Mouse (Mus musculus): ENCODE results near the gene Dync1i1. TPM values are rescaled to one million over a fixed set of nuclear protein-coding genes. Genes with fewer than 3 reads are reported as not detected.

Gene Dync1i1
- total and polyA plus RNA-seq, 2 experiments from 2014 or later = 62.1 to 64.7 TPM

DNA sequence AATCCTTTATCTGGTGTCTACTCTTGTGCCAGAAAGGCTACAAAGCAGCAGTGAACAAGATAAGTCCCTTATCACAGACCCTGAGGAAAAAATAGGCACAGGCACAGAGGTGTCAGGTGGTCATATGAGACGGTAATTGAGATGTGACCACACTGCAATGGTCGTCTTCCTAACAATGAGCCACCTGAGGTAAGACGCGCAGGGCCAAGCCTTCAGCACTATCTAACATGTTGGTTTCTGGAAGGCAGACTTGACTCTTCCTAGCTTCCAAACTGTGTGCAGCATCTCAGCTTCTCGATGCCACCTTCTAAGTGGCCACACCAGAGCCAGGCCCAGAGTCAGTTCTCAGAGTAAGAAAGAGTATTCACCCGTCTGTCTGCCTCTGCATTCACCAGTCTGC is 341.8 kb downstream of the Dync1i1 start:
- Histone ChIP-seq H3K27ac (no peak overlapping the region), H3K4me2 (ENCODE audit: low read depth, low read length) (no peak overlapping the region), H3K4me3 (ENCODE audit: low read length) (no peak overlapping the region), H3K4me1 (ENCODE audit: insufficient read depth, low read length) (no peaks in the 10 kb centered on the region), H3K9me3 (ENCODE audit: low read length) (no peaks in the 10 kb centered on the region), H3K36me3 (ENCODE audit: insufficient read depth, low read length) (no peaks in the 10 kb centered on the region), H3K27me3 (ENCODE audit: insufficient read depth, low read length) (no peaks in the 10 kb centered on the region), H3K9ac (replicated peaks; ENCODE audit: low read length) (no peak overlapping the region)
- TF ChIP-seq CTCF (IDR thresholded peaks at IDR 0.05; ENCODE audit: low read depth) = no peak
- no peak for DNase-seq (ENCODE audit: low spot score)
- WGBS = 89% methylated on average over 6 of the region's 6 CpGs
- no peak for ATAC-seq

DNA sequence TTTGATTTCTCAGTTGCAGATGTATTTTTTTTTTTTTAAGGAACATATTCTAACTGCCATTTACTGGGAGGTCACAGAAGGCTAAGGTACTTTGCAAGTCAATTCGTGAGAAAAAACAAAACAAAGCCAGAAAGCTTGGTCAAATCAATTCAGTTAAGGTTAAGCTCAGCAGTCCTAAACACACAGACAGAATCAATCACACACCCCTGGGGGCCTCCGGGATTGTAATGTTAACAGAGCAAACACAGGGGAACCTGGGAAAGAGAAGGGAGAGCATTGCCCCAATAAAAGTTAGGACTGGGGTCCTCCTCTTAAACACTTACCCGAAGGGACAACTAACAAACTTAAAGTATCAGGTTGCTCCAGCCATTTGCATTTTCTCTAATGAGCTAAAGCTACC is 344.6 kb downstream of the Dync1i1 start:
- H3K9me3 ChIP-seq (ENCODE audit: low read length) = no peaks in the 10 kb centered on the region
- H3K9ac ChIP-seq (replicated peaks; ENCODE audit: low read length) = no peak overlapping the region
- no peak for ATAC-seq
- no peaks in the 10 kb centered on the region for H3K4me1 ChIP-seq (ENCODE audit: insufficient read depth, low read length)
- no peak overlapping the region for H3K27ac ChIP-seq
- H3K27me3 ChIP-seq (ENCODE audit: insufficient read depth, low read length) = no peaks in the 10 kb centered on the region
- WGBS = 8% methylated on average over 3 of the region's 3 CpGs
- no peak overlapping the region for H3K4me3 ChIP-seq (ENCODE audit: low read length)
- H3K4me2 ChIP-seq (ENCODE audit: low read depth, low read length) = no peak overlapping the region
- H3K36me3 ChIP-seq (ENCODE audit: insufficient read depth, low read length) = no peaks in the 10 kb centered on the region
- no peak for TF ChIP-seq CTCF (IDR thresholded peaks at IDR 0.05; ENCODE audit: low read depth)
- DNase-seq (ENCODE audit: low spot score) = no peak

DNA sequence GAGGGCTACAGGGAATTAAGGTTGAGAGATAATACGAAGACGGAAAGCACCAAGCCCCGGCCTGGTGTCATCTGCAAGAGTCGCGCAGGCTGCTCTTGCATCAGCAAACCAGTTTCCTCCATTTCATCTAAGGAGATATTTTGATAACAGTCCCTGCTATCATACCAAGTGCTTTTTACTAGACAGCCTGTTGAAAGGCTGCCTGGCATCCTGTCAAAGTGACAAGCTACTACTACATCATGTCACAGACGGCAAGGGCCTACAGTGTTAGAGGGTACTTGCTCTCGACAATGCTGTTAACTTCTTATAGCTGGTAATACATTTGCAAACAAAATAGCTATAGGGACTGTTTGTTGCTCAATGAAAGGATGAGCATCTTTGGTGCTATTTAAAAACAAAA is 345.6 kb downstream of the Dync1i1 start:
- TF ChIP-seq CTCF (IDR thresholded peaks at IDR 0.05; ENCODE audit: low read depth) = no peak
- H3K4me1 ChIP-seq (ENCODE audit: insufficient read depth, low read length) = no peaks in the 10 kb centered on the region
- no peaks in the 10 kb centered on the region for H3K27me3 ChIP-seq (ENCODE audit: insufficient read depth, low read length)
- no peaks in the 10 kb centered on the region for H3K36me3 ChIP-seq (ENCODE audit: insufficient read depth, low read length)
- no peak overlapping the region for H3K27ac ChIP-seq
- no peak overlapping the region for H3K4me3 ChIP-seq (ENCODE audit: low read length)
- ATAC-seq (no peak), DNase-seq (ENCODE audit: low spot score) (no peak)
- H3K9ac ChIP-seq (replicated peaks; ENCODE audit: low read length) = no peak overlapping the region
- H3K9me3 ChIP-seq (ENCODE audit: low read length) = no peaks in the 10 kb centered on the region
- WGBS = 83% methylated on average over 7 of the region's 7 CpGs
- no peak overlapping the region for H3K4me2 ChIP-seq (ENCODE audit: low read depth, low read length)

DNA sequence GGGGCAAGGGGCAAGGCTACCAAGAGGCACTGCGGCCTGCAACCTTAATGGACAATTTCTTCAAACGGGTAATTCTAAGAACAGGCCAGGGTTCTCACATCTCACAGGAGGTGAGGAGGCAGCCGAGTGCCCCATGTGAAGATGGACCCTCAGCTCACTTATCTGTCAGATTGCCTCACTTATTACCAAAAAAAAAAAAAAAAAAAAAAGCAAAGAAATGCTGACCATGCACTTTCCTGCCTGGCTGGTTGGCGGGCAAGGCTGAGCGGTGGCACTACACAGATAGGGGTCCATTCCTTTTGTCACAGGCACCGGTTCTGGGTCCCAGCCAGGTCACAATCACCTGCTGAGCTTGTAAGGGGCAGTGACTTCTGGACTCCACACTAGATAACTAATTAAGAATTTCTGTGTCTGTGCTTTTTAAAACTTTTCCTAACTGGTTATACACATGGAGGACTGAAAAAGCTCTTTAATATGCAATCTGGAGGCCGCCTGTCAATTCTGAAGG is 350.6 kb downstream of the Dync1i1 start:
- 79% methylated on average over 7 of the region's 7 CpGs for WGBS
- Histone ChIP-seq H3K4me1 (ENCODE audit: insufficient read depth, low read length) (no peaks in the 10 kb centered on the region), H3K36me3 (ENCODE audit: insufficient read depth, low read length) (no peaks in the 10 kb centered on the region), H3K9me3 (ENCODE audit: low read length) (no peaks in the 10 kb centered on the region), H3K4me3 (ENCODE audit: low read length) (no peak overlapping the region), H3K4me2 (ENCODE audit: low read depth, low read length) (no peak overlapping the region), H3K9ac (replicated peaks; ENCODE audit: low read length) (no peak overlapping the region), H3K27ac (no peak overlapping the region), H3K27me3 (ENCODE audit: insufficient read depth, low read length) (no peaks in the 10 kb centered on the region)
- no peak for ATAC-seq
- no peak for TF ChIP-seq CTCF (IDR thresholded peaks at IDR 0.05; ENCODE audit: low read depth)
- no peak for DNase-seq (ENCODE audit: low spot score)

DNA sequence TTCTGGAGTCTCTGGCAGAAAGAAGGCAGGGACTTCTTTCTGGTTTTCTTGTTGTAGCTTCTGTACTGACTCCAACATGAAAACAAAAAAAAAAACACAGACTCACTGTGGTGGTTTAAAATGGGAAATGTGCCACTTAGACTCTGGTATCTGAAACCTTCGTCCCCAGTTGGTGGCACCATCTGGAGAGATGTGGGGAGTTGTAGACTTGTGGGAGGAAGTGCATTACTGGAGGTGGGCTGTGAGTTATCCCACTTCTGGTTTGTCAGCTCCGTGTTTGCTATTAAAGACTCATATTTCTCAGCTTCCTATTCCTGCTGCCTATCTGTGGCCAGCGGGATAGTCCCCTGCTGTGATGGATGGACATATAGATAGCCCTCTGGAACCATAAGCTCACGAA is 351.8 kb downstream of the Dync1i1 start:
- no peak overlapping the region for H3K4me2 ChIP-seq (ENCODE audit: low read depth, low read length)
- no peak overlapping the region for H3K4me3 ChIP-seq (ENCODE audit: low read length)
- no peak overlapping the region for H3K27ac ChIP-seq
- no peak overlapping the region for H3K9ac ChIP-seq (replicated peaks; ENCODE audit: low read length)
- no peaks in the 10 kb centered on the region for H3K4me1 ChIP-seq (ENCODE audit: insufficient read depth, low read length)
- H3K27me3 ChIP-seq (ENCODE audit: insufficient read depth, low read length) = no peaks in the 10 kb centered on the region
- DNase-seq (ENCODE audit: low spot score) (no peak), ATAC-seq (no peak)
- TF ChIP-seq CTCF (IDR thresholded peaks at IDR 0.05; ENCODE audit: low read depth) = no peak
- H3K9me3 ChIP-seq (ENCODE audit: low read length) = no peaks in the 10 kb centered on the region
- WGBS = 90% methylated on average over 4 of the region's 4 CpGs
- no peaks in the 10 kb centered on the region for H3K36me3 ChIP-seq (ENCODE audit: insufficient read depth, low read length)

Other genes starting within 250 kb of the Dync1i1 start
- 1.8 and 4.7 TPM in 2 replicates for gene Pdk4, start 229.3 kb upstream of the Dync1i1 start, total RNA-seq (2014; rRNA removed)
- gene Pdk4, start 229.3 kb upstream of the Dync1i1 start, polyA plus RNA-seq (2015; fragmentation: Nextera tagmentation; extraction: Ambion mirVana) = 2.5 and 4.5 TPM in 2 replicates

Measured in hindbrain, postnatal 0 days (tissue).